Mouse (Mus musculus) bone marrow macrophage, adult 2 months (primary cell): ENCODE measurements around the gene Ier2.

Experiments used
- CTCF ChIP-seq: IDR thresholded peaks from 2 replicates; pipeline ENCODE4 v1.5.1; 2012; ENCODE audit warnings: low read depth, mild to moderate bottlenecking, low read length, moderate library complexity
- POLR2A ChIP-seq: IDR thresholded peaks from 2 replicates; pipeline ENCODE4 v1.6.1; 2012; ENCODE audit warnings: mild to moderate bottlenecking, low read depth, low read length, borderline replicate concordance

GRCm38 (mm10) chr8:84639162-84640009 lies 23.3 kb downstream of the Ier2 start:
- TF ChIP-seq CTCF (peak; percentile 18; the same call in 1 of the 2 replicates), POLR2A (no peak)
